Mouse (Mus musculus) midbrain, embryonic 14.5 days (tissue): ENCODE results near the gene Gm26938. TPM values are rescaled to one million over a fixed set of nuclear protein-coding genes. Genes with fewer than 3 reads are reported as not detected.

Source experiments
- ATAC-seq: fragments of 200-750 bp; cut with Nextera tagmentation; 2 replicates; pipeline ENCODE4 v1.8.0; 2017; ENCODE audit warnings: moderate number of reproducible peaks, moderate library complexity; ENCODE audit not compliant: low FRiP score, low TSS enrichment
- DNase-seq: peaks from one replicate; pipeline ENCODE4 v3.0.0-alpha.2; 2015
- H3K27ac ChIP-seq: fragments of 300-500 bp; sonication (generic); replicated peaks from 2 replicates; pipeline ENCODE4 v1.5.1; 2014; ENCODE audit warnings: mild to moderate bottlenecking, low read depth, low read length, moderate library complexity
- H3K27me3 ChIP-seq: fragments of 300-500 bp; sonication (generic); 2 replicates; pipeline ENCODE4 v1.6.1; 2014; ENCODE audit warnings: low read length, control low read depth, mixed read lengths; ENCODE audit not compliant: control insufficient read depth, insufficient read depth
- H3K36me3 ChIP-seq: fragments of 300-500 bp; sonication (generic); 2 replicates; pipeline ENCODE4 v1.6.1; 2014; ENCODE audit warnings: low read length, control low read depth; ENCODE audit not compliant: control insufficient read depth, insufficient read depth
- H3K4me1 ChIP-seq: fragments of 300-500 bp; sonication (generic); 2 replicates; pipeline ENCODE4 v1.6.1; 2014; ENCODE audit warnings: mild to moderate bottlenecking, antibody characterized with exemption, low read length, control low read depth; ENCODE audit not compliant: control insufficient read depth, insufficient read depth
- H3K4me2 ChIP-seq: fragments of 300-500 bp; sonication (generic); 2 replicates; pipeline ENCODE4 v1.6.1; 2014; ENCODE audit warnings: mild to moderate bottlenecking, low read length, moderate library complexity
- H3K4me3 ChIP-seq: fragments of 300-500 bp; sonication (generic); replicated peaks from 2 replicates; pipeline ENCODE4 v1.5.1; 2014; ENCODE audit warnings: low read depth, low read length
- H3K9ac ChIP-seq: fragments of 300-500 bp; sonication (generic); replicated peaks from 2 replicates; pipeline ENCODE4 v1.6.1; 2014; ENCODE audit warnings: mild to moderate bottlenecking, low read length, moderate library complexity
- H3K9me3 ChIP-seq: fragments of 300-500 bp; sonication (generic); 2 replicates; pipeline ENCODE4 v1.6.1; 2016; ENCODE audit warnings: low read length, control low read depth, mixed read lengths; ENCODE audit not compliant: control insufficient read depth
- WGBS: fragments of 180-500 bp; shearing (Covaris S2); extraction: QIAGEN DNeasy Blood & Tissue Kit; methylation state at CpG from one replicate; pipeline ENCODE4 v1.1.7; 2014; 5-methylcytosine and 5-hydroxymethylcytosine counted together
- polyA plus RNA-seq: library from polyadenylated mRNA; unstranded; fragments of >200 nt; fragmentation: Nextera tagmentation; extraction: Ambion mirVana; gene quantifications from 2 replicates; pipeline ENCODE4 v1.2.1, GENCODE M21; 2014

Gm26938 gene
- polyA plus RNA-seq, 1 experiment from 2014 or later: 0.62 TPM

- DNase-seq (no peak), ATAC-seq (no peak)
- 98% methylated on average over 8 of the region's 8 CpGs for WGBS
- H3K27me3 ChIP-seq: no peaks in the 10 kb centered on the region
- no peak overlapping the region for H3K9ac ChIP-seq
- no peak overlapping the region for H3K4me2 ChIP-seq
- peaks cover 39% of the 10 kb centered on the region for H3K4me1 ChIP-seq
- no peaks in the 10 kb centered on the region for H3K9me3 ChIP-seq
- no peak overlapping the region for H3K4me3 ChIP-seq
- no peak overlapping the region for H3K27ac ChIP-seq
- H3K36me3 ChIP-seq: peaks cover 25% of the 10 kb centered on the region
Measured at GRCm38 (mm10) chr5:139801231-139801630, 25.0 kb downstream of the Gm26938 start.

- peaks cover 39% of the 10 kb centered on the region for H3K4me1 ChIP-seq
- 90% methylated on average over 33 of the region's 33 CpGs for WGBS
Measured at GRCm38 (mm10) chr5:139799801-139800590, 26.2 kb downstream of the Gm26938 start.

GRCm38 (mm10) chr5:139799041-139799440 is 27.2 kb downstream of the Gm26938 start:
- peak overlapping the region; percentile 83 for H3K4me2 ChIP-seq
- peak overlapping the region; percentile 55; the same call in 1 of the 2 replicates for H3K9ac ChIP-seq
- no peaks in the 10 kb centered on the region for H3K27me3 ChIP-seq
- H3K4me3 ChIP-seq: no peak overlapping the region
- peak overlapping the region; percentile 32; the same call in 1 of the 2 replicates for H3K27ac ChIP-seq
- H3K36me3 ChIP-seq: peaks cover 25% of the 10 kb centered on the region
- ATAC-seq (no peak), DNase-seq (no peak)
- no peaks in the 10 kb centered on the region for H3K9me3 ChIP-seq
- H3K4me1 ChIP-seq: peaks cover 36% of the 10 kb centered on the region
- WGBS: 93% methylated on average over 9 of the region's 9 CpGs

More at GRCm38 (mm10) chr5:139799801-139800590, 26.2 kb downstream of the Gm26938 start:
- no peak for DNase-seq
- Histone ChIP-seq H3K36me3 (peaks cover 25% of the 10 kb centered on the region), H3K9ac (no peak overlapping the region), H3K4me2 (no peak overlapping the region), H3K4me3 (no peak overlapping the region), H3K27me3 (no peaks in the 10 kb centered on the region), H3K27ac (no peak overlapping the region), H3K9me3 (no peaks in the 10 kb centered on the region)
- ATAC-seq: no peak

- 23% methylated on average over 12 of the region's 12 CpGs for WGBS
- peak; percentile 65 for DNase-seq
Measured at GRCm38 (mm10) chr5:139798168-139798900, 27.9 kb downstream of the Gm26938 start.

GRCm38 (mm10) chr5:139797473-139798167 is 28.6 kb downstream of the Gm26938 start:
- peak; percentile 91 for ATAC-seq
- Histone ChIP-seq H3K9me3 (no peaks in the 10 kb centered on the region), H3K9ac (peak overlapping the region; percentile 55), H3K27ac (peak overlapping the region; percentile 97), H3K36me3 (peaks cover 25% of the 10 kb centered on the region), H3K4me2 (peak overlapping the region; percentile 83), H3K4me1 (peaks cover 34% of the 10 kb centered on the region), H3K27me3 (no peaks in the 10 kb centered on the region), H3K4me3 (peak overlapping the region; percentile 40)
- peak; percentile 97 for DNase-seq
- 11% methylated on average over 11 of the region's 11 CpGs for WGBS

More at GRCm38 (mm10) chr5:139798168-139798900, 27.9 kb downstream of the Gm26938 start:
- Histone ChIP-seq H3K4me2 (peak overlapping the region; percentile 83), H3K9me3 (no peaks in the 10 kb centered on the region), H3K4me1 (peaks cover 31% of the 10 kb centered on the region), H3K9ac (peak overlapping the region; percentile 55), H3K4me3 (peak overlapping the region; percentile 40), H3K36me3 (peaks cover 25% of the 10 kb centered on the region), H3K27me3 (no peaks in the 10 kb centered on the region), H3K27ac (peak overlapping the region; percentile 97)
- ATAC-seq: no peak; the same call in 1 of the 2 replicates

GRCm38 (mm10) chr5:139796900-139797299 is 29.3 kb downstream of the Gm26938 start:
- DNase-seq (peak; percentile 54), ATAC-seq (peak; percentile 2; the same call in 1 of the 2 replicates)
- Histone ChIP-seq H3K4me3 (0 out of 2 replicates have a peak overlapping the region, but pooled peaks have one; percentile 40), H3K9ac (peak overlapping the region; percentile 55; the same call in 1 of the 2 replicates), H3K36me3 (peaks cover 23% of the 10 kb centered on the region), H3K9me3 (no peaks in the 10 kb centered on the region), H3K4me2 (peak overlapping the region; percentile 83), H3K27ac (peak overlapping the region; percentile 97), H3K27me3 (no peaks in the 10 kb centered on the region), H3K4me1 (peaks cover 41% of the 10 kb centered on the region)
- WGBS: 20% methylated on average over 13 of the region's 13 CpGs

GRCm38 (mm10) chr5:139796001-139796620 is 30.1 kb downstream of the Gm26938 start:
- H3K27ac ChIP-seq: peak overlapping the region; percentile 97; the same call in 1 of the 2 replicates
- ATAC-seq (no peak), DNase-seq (no peak)
- H3K9me3 ChIP-seq: no peaks in the 10 kb centered on the region
- H3K9ac ChIP-seq: no peak overlapping the region
- peaks cover 42% of the 10 kb centered on the region for H3K4me1 ChIP-seq
- H3K27me3 ChIP-seq: no peaks in the 10 kb centered on the region
- H3K36me3 ChIP-seq: peaks cover 18% of the 10 kb centered on the region
- 82% methylated on average over 9 of the region's 9 CpGs for WGBS
- no peak overlapping the region for H3K4me3 ChIP-seq
- no peak overlapping the region for H3K4me2 ChIP-seq

GRCm38 (mm10) chr5:139794938-139795337 is 31.3 kb downstream of the Gm26938 start:
- Histone ChIP-seq H3K4me3 (no peak overlapping the region), H3K27me3 (no peaks in the 10 kb centered on the region), H3K9me3 (no peaks in the 10 kb centered on the region), H3K4me1 (peaks cover 42% of the 10 kb centered on the region), H3K27ac (no peak overlapping the region), H3K36me3 (peaks cover 6% of the 10 kb centered on the region; the same call in 1 of the 2 replicates), H3K4me2 (no peak overlapping the region), H3K9ac (no peak overlapping the region)
- DNase-seq: no peak
- no peak for ATAC-seq
- WGBS: 77% methylated on average over 10 of the region's 10 CpGs
